Mouse (Mus musculus) brain, adult 2 months (tissue): ENCODE results near the gene Sdhb.

Experiments
- DNase-seq: peaks from one replicate; pipeline ENCODE4 v3.0.0; 2011; ENCODE audit warnings: low read depth, low spot score

Gene Sdhb

DNA sequence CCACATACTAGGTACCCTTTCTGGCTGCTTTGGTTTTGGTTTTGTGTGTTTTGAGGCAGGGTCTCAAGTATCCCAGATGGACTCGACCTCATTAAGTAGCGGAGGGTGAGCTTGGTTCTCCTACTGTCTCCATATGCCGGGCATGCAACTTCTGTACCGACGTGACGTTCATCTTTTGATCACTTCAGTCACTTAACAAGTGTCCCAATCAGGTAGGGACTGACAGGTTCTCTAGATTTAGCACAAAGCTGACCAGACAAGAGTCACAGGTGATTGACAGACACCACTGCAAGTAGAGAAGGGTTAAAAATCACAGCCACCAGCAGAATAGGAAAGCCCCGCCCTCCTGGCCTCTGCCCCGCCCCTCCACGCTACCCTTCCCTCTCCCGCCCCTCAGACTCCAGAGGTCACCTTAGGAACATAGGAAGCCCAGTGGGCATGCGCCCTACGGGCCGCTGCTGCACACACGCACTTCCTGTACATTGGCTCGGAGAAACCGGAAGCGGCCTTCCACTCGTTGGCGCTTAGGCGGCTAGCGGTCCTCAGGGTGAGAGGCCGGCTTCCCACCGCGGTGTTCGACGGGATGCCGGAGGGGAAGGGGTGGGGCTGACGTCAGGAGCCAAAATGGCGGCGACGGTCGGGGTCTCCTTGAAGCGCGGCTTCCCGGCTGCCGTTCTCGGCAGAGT is at the start of gene Sdhb:
TSS of gene Sdhb (plus strand) at position 423 of the 686 bp plus-strand sequence.
- peak; percentile 100 for DNase-seq

- no peak for DNase-seq
Measured at GRCm38 (mm10) chr4:140911416-140911815, 49.6 kb upstream of the Sdhb start.

- no peak for DNase-seq
Measured at GRCm38 (mm10) chr4:140912271-140912833, 48.7 kb upstream of the Sdhb start.

DNA sequence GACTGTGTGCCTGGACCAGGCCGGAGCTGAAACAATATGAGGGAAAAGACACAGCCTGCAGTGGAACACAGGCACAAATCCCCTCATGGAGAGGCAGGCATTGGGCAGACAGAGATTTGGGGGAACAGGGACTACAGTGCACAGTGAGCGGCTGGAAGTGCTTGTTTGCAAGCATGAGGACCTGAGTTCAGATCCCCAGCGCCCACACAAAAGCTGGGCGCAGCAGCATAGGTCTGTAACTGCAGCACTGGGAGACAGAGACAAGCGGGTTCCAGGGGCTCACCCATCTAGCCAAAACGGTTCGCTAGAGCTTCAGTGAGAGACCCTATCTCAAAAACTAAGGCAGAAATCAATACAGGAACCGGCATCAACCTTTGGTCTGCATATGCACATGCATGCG is 47.4 kb upstream of the Sdhb start:
- no peak for DNase-seq

GRCm38 (mm10) chr4:140914731-140915131 is 46.3 kb upstream of the Sdhb start:
- peak; percentile 63 for DNase-seq

GRCm38 (mm10) chr4:140915235-140915634 is 45.8 kb upstream of the Sdhb start:
- DNase-seq: no peak

- no peak for DNase-seq
Measured at GRCm38 (mm10) chr4:140916296-140916695, 44.7 kb upstream of the Sdhb start.

DNA sequence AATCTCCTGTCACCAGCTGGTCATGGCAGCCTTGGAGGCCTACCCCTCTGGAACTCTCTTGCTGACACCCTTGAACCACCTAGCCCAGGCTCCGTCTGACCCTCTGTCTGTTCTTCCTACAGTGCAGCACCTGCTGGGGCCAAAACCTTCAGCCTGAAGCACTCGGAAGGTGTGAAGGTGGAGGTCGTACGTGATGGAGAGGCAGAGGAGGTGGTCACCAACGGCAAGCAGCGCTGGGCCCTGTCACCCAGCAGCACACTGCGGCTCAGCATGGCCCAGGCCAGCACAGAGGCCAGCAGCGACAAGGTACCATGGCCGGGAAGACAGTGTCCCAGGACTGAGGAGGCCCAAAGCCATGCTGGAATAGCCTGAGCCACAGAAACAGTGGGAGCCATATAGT is 43.6 kb upstream of the Sdhb start:
- no peak for DNase-seq

DNA sequence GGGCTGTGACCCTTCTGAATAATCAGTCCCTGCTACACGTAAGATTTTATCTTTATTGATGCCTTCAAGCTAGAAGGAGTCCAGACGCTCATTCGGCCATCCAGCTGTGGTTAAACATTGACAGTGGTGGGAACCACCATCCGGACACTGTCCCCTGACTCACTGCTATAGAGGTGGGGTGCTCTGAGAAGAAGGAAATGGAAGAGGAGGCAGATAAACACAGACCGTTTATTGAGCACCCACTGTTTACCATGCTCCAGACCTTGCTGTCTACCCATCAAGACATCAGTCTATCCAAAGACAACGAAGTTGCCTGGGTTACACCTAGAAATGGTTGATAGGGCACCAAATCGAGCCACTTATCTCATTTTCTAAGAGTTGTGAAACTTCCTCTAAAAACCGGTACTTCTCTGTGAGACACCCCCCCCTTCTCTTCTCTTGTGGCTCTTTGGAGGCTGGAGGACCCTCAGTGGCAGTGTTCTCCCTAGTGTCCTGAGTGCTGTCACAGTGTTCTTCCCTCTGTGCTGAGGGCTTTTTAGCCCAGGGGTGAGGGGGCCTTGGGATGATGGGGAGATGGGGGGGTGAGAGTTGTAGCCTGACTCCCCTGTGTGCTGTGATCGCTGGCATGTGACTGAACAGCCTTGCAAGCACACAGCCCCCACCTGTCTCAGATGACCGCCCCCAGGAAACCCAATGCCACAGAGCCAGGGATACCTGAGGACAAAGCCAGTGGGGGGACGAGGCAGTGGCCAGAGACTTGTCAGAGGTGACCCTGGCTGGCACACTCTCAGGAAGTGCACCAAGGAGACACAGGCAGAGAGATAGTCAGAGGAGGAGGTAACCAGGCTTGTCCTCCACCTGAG is 40.8 kb upstream of the Sdhb start:
- DNase-seq: no peak

DNA sequence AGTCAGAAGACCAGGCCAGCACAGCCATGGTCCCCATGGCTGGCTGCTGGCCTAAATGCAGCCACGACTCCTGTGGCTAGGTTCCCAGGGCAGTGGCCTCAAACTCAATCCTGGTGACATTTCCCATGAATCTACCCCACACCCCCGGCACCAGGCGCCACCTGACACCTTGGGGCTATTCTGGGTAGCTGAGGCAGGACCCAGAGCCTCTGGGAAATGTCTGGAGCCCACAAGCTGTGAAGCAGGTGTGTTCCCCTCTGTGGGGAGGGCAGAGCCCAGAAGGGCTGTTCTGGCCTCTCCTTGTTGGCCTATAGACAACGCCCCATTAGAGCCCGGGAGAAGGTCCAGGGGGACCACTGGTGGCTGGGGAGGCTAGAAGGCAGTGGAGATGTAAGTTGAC is 38.5 kb upstream of the Sdhb start:
- DNase-seq: no peak

DNA sequence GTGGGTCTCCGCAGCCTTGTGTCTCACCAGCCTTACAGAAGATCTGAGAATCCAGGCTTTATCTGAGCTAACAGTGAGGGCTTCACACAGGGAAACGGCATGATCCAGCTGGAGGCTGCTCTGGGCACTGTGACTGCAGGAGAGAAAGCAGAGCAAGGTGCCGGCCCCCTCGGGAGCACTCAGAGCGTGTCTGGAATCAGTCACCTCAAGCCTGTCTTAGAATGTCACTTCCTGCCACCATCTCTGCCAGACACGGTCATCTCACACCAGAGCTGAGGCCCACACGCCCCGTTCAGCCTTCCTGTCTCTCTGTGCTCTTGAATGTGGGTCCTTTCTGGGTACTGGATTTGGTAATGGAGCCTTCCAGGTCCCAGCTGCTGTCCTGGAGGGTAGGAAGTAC is 35.4 kb upstream of the Sdhb start:
- DNase-seq: no peak

- DNase-seq: no peak
Measured at GRCm38 (mm10) chr4:140928349-140928748, 32.7 kb upstream of the Sdhb start.

GRCm38 (mm10) chr4:140929745-140930144 is 31.3 kb upstream of the Sdhb start:
- peak; percentile 95 for DNase-seq

DNA sequence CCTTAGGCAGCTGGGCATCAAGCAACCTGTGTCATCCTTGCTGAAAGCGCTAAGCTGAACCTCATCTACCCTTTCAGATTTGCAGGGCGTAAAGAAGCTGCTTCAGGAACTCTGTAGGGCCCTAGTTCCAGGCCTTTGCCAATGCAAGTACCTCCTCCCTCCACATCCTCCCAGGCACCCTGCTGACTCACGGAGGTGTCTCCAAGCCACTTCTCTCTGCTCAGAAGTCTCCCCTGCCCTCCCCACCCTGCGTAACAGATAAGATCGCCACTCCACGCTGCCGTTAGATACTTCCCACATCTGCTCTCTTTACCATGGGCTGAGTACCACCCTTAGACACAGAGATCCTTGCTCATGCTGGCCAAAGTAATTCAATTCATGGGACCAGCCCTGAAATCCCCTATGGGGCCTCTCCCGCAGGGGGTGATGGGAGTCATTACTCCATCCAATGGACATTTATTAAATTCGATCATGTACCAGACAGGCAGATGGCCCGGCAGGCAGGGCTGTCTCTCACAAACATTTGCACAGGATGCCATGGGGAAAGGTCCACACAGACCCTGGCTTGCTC is 30.0 kb upstream of the Sdhb start:
- peak; percentile 57 for DNase-seq

- DNase-seq: no peak
Measured at GRCm38 (mm10) chr4:140935643-140936042, 25.4 kb upstream of the Sdhb start.

DNA sequence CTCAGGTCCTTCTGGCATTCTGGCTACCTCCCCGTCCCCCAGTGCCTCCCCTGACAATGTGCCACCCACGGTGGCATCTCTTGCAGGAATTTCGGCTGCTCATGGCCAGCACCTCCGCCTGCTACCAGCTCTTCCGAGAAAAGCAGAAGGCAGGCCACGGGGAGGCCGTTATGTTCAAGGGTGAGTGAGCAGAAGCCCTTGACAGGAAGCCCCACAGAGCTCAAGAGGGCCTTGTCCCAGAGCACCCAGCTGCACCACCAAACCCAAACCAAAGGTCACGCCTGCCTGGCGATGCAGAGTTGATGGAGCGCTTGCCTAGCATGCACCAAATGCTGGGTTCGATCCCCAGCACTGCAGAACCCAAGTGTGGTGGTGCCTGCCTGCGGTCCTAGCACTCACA is 16.6 kb upstream of the Sdhb start:
- DNase-seq: no peak

- DNase-seq: peak; percentile 43
Measured at GRCm38 (mm10) chr4:140944961-140945442, 16.0 kb upstream of the Sdhb start.

DNA sequence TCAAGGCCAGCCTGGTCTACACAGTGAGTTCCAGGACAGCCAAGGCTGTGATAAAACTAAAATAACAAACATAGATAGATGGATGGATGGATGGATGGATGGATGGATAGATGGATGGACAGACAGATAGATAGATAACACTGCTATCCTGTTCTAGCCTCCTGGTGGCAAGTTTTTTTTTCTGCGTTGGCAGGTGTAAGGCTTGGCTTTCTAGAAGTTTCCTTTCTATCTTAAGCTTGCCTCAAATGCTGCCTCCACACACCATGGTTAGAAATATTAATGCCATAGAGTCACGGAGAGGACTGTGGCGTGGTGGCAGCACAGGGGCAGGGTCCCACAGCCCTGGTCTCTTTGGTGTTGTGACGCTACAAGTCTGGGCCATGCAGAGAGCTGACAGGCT is 15.4 kb upstream of the Sdhb start:
- DNase-seq: no peak

DNA sequence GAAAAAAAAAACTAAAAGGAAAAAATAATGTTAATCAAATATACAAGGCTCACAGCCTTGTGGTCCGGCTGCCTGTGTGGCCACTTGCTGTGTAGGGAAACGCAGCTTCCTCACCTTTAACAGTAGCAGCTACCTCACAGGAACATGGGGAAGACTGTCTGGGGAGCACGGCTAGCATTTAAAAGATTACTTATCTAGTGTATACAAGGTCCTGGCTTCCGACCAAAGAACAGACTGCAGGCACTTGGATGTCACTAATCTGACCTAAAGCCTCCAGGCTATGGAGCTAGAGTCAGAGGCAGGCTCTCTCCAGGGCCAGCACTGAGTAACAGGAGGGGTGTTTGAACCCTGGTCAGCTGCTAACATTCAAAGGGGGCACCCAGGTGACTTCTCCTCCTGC is 15.0 kb upstream of the Sdhb start:
- DNase-seq: no peak

- DNase-seq: no peak
Measured at GRCm38 (mm10) chr4:140946580-140947205, 14.3 kb upstream of the Sdhb start.

DNA sequence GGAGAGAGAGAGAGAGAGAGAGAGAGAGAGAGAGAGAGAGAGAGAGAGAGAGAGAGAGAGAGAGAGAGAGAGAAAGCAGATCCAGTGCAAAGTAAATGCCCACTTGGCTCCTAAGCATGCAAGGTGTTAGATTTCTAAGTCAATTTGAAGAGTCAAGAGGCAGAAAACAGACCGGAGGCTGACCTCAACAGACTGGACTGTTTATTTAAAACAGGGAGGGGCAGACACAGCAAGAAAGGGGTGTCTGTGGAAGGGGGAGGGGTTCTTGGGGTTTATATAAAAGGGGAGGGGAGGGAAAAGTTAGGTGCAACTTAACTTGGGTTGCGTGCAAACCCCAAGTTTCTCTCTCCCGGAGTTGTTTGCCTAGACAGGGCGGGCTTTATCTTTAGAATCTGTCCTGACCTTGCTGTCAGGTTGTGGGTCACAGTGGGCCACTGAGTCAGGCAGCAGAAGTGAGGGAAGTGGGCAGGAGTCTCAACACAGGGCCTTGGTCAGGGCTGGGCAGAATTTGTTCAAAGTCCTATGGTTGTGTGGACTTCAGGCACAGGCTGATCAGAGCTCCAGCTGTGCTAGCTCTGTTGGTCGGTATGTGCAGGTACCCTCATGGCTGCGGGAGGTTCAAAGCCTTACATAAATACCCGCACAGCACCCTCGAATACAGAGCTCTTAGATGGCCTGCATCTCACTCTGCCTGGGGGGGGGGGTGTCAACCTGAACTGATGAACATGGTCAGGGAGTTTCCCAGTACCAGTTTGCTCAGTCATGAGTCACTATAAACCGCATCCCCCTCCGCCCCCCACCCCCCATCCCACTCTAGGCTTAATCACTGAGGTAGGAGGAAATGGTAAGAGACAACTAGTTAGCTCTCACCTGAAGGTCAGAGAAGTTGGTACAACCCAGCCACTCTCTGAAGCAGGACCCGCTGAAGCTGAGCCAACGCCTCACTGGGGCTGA is 13.2 kb upstream of the Sdhb start:
- DNase-seq: no peak
